Mouse (Mus musculus): ENCODE results near the gene Elf2. TPM values are rescaled to one million over a fixed set of nuclear protein-coding genes. Genes with fewer than 3 reads are reported as not detected.

Elf2 gene
- polyA plus RNA-seq, 2 experiments = 59.3 to 61.4 TPM

DNA sequence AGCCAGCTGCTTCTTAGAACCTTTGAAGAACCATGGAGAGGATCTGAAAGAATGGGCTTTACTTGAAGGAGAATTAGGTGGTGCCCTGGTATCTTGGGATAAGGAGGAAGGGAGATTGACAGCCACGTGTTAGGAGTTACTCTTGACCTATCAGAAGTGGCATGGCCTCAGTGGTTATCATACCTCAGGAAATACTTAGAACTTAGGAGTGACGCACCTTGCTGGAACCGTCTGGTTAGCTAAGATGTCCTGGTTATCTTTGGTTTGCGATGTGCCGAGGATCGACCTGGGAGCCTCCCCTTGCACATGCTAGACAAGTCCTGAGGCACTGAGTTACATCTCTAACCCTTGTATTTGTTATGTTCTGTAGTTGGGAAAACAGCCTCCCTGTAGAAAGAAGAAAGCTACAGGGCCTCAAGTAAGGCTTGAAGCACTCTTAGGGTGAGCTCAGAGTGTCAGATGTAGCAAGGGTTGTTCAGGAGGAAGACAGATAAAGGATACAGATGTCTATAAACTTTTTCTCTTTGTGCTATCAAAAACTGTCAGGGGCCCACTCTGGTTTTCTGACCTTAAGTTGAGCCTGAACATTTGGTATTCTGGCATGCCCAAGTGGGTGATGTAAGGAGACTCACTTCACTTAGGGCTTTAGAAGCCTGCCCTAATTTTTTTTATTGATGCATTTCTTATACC, 110.2 kb downstream of the Elf2 start:
- peaks cover 2% of the 10 kb centered on the region; the same call in 1 of the 2 replicates for H3K4me1 ChIP-seq (ENCODE audit: control insufficient read depth, insufficient read depth, low read length)
- no peaks in the 10 kb centered on the region for H3K9me3 ChIP-seq (ENCODE audit: control insufficient read depth, low read length)
- H3K27ac ChIP-seq (replicated peaks; ENCODE audit: low read depth, low read length) = no peak overlapping the region
- DNase-seq (ENCODE audit: low spot score) (no peak), ATAC-seq (ENCODE audit: low FRiP score, low read depth) (no peak)
- H3K36me3 ChIP-seq (ENCODE audit: control insufficient read depth, insufficient read depth, low read length) = no peaks in the 10 kb centered on the region
- WGBS = 92% methylated on average over 6 of the region's 6 CpGs
- no peak overlapping the region for H3K4me2 ChIP-seq (replicated peaks; ENCODE audit: low read depth, low read length, severe bottlenecking)
- H3K9ac ChIP-seq (ENCODE audit: low read depth, low read length, severe bottlenecking) = no peak overlapping the region
- no peak for TF ChIP-seq POLR2A (IDR thresholded peaks at IDR 0.05; ENCODE audit: borderline replicate concordance, extremely low read depth, insufficient read depth, insufficient read length)
- no peak overlapping the region for H3K4me3 ChIP-seq (replicated peaks; ENCODE audit: low read length)
- H3K27me3 ChIP-seq (ENCODE audit: control insufficient read depth, insufficient read depth, low read length) = no peaks in the 10 kb centered on the region

DNA sequence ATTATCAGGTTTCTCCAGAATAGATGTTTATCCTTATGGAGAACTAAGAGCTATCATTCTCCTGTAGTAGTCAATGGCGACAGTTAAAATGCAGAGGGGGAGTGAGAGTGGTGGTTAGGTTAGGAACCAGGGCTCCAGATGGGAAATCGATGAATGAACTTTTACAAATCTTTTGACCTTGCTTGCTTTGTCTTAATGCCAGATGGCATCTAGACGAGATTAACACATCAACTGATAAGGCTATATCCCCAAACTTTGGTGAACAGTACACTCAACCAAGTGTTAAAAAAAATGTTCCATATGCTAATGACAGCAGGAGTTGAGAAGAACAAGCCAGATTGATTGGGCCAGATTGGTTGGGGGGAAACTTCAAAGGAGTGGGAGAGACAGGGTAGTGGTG, 111.2 kb downstream of the Elf2 start:
- no peak for DNase-seq (ENCODE audit: low spot score)
- Histone ChIP-seq H3K4me1 (ENCODE audit: control insufficient read depth, insufficient read depth, low read length) (peaks cover 2% of the 10 kb centered on the region; the same call in 1 of the 2 replicates), H3K9me3 (ENCODE audit: control insufficient read depth, low read length) (no peaks in the 10 kb centered on the region), H3K36me3 (ENCODE audit: control insufficient read depth, insufficient read depth, low read length) (no peaks in the 10 kb centered on the region), H3K4me2 (replicated peaks; ENCODE audit: low read depth, low read length, severe bottlenecking) (no peak overlapping the region), H3K27ac (replicated peaks; ENCODE audit: low read depth, low read length) (no peak overlapping the region), H3K9ac (ENCODE audit: low read depth, low read length, severe bottlenecking) (no peak overlapping the region), H3K27me3 (ENCODE audit: control insufficient read depth, insufficient read depth, low read length) (no peaks in the 10 kb centered on the region), H3K4me3 (replicated peaks; ENCODE audit: low read length) (no peak overlapping the region)
- no peak for TF ChIP-seq POLR2A (IDR thresholded peaks at IDR 0.05; ENCODE audit: borderline replicate concordance, extremely low read depth, insufficient read depth, insufficient read length)
- 81% methylated on average over 3 of the region's 3 CpGs for WGBS
- no peak for ATAC-seq (ENCODE audit: low FRiP score, low read depth)

DNA sequence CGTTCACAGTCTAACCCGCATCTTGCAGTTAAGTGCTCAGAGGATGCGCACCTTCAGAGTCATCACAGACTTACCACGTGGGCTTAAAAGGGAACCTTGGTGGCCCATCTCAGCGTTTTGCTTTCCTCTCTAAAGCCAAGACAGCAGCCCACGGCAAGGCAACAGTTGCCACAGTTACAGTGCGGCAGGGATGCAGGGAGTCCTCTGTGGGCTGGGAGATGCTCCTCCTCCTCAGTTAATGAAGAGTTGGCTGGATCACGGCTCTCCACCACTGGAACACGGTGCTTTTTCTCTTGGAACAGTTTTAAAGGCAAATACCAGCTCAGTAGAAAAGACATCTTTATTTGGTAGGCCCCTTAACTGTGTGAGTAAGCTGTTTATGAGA, 111.7 kb downstream of the Elf2 start:
- H3K9ac ChIP-seq (ENCODE audit: low read depth, low read length, severe bottlenecking) = no peak overlapping the region
- H3K27ac ChIP-seq (replicated peaks; ENCODE audit: low read depth, low read length) = no peak overlapping the region
- ATAC-seq (ENCODE audit: low FRiP score, low read depth) (no peak), DNase-seq (ENCODE audit: low spot score) (no peak)
- TF ChIP-seq POLR2A (IDR thresholded peaks at IDR 0.05; ENCODE audit: borderline replicate concordance, extremely low read depth, insufficient read depth, insufficient read length) = no peak
- H3K27me3 ChIP-seq (ENCODE audit: control insufficient read depth, insufficient read depth, low read length) = no peaks in the 10 kb centered on the region
- H3K4me3 ChIP-seq (replicated peaks; ENCODE audit: low read length) = no peak overlapping the region
- H3K9me3 ChIP-seq (ENCODE audit: control insufficient read depth, low read length) = no peaks in the 10 kb centered on the region
- no peaks in the 10 kb centered on the region for H3K36me3 ChIP-seq (ENCODE audit: control insufficient read depth, insufficient read depth, low read length)
- H3K4me1 ChIP-seq (ENCODE audit: control insufficient read depth, insufficient read depth, low read length) = peaks cover 5% of the 10 kb centered on the region
- H3K4me2 ChIP-seq (replicated peaks; ENCODE audit: low read depth, low read length, severe bottlenecking) = no peak overlapping the region
- WGBS = 77% methylated on average over 9 of the region's 9 CpGs

DNA sequence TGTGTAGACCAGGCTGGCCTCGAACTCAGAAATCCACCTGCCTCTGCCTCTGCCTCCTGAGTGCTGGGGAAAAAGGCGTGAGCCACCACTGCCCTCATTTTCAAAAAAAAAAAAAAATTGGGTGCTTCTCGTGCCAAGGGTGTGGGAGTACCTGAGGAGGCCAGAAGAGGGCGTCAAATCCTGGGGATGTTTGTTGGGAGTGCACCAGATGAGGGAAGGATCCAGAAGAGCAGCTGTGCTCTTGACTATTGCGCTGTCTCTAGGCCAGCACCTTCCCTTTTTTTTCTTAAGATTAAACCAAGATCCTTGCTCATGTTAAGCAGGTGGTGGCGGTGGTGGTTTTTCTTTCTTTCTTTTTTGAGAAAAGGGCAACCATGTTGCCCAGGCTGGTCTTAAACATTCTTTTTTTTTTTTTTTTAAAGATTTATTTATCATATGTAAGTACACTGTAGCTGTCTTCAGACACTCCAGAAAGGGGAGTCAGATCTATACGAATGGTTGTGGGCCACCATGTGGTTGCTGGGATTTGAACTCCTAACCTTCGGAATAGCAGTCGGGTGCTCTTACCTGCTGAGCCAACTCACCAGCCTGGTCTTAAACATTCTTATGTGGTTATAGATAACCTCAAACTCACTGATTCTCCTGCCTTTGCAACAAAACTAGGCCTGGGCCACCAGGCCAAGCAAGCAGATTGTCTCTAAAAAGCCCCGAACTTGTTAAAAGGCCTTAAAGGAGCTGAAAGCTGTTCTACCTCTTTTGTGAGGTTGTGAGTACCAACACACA, 112.2 kb downstream of the Elf2 start:
- H3K27me3 ChIP-seq (ENCODE audit: control insufficient read depth, insufficient read depth, low read length) = no peaks in the 10 kb centered on the region
- no peak for DNase-seq (ENCODE audit: low spot score)
- H3K9ac ChIP-seq (ENCODE audit: low read depth, low read length, severe bottlenecking) = no peak overlapping the region
- 75% methylated on average over 10 of the region's 10 CpGs for WGBS
- no peak for TF ChIP-seq POLR2A (IDR thresholded peaks at IDR 0.05; ENCODE audit: borderline replicate concordance, extremely low read depth, insufficient read depth, insufficient read length)
- no peak for ATAC-seq (ENCODE audit: low FRiP score, low read depth)
- H3K4me1 ChIP-seq (ENCODE audit: control insufficient read depth, insufficient read depth, low read length) = peaks cover 7% of the 10 kb centered on the region; the same call in 1 of the 2 replicates
- H3K36me3 ChIP-seq (ENCODE audit: control insufficient read depth, insufficient read depth, low read length) = no peaks in the 10 kb centered on the region
- no peak overlapping the region for H3K4me2 ChIP-seq (replicated peaks; ENCODE audit: low read depth, low read length, severe bottlenecking)
- no peaks in the 10 kb centered on the region for H3K9me3 ChIP-seq (ENCODE audit: control insufficient read depth, low read length)
- no peak overlapping the region for H3K27ac ChIP-seq (replicated peaks; ENCODE audit: low read depth, low read length)
- no peak overlapping the region for H3K4me3 ChIP-seq (replicated peaks; ENCODE audit: low read length)

DNA sequence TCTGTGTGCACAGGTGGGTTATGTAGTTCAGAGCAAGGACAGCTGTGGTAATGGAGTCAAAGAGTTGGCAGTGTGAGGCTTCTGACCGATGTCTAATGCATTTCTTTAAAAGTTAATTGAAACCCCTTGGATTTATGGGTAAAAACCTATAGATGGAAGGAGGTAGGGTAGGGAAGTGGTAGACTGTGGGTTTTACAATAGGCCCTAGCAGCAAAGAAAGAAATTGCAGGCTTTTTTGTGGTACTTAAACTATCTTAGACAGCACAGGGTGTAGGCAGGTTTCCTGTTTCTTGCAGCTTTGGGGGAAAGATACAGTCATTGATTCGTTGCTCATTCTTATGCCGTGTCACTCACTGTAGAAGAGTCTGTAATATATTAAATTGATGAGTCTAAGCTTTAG, 113.9 kb downstream of the Elf2 start:
- H3K4me2 ChIP-seq (replicated peaks; ENCODE audit: low read depth, low read length, severe bottlenecking) = 0 out of 2 replicates have a peak overlapping the region, but pooled peaks have one; percentile 6

More for the DNA sequence above, 113.9 kb downstream of the Elf2 start:
- peaks cover 7% of the 10 kb centered on the region; the same call in 1 of the 2 replicates for H3K4me1 ChIP-seq (ENCODE audit: control insufficient read depth, insufficient read depth, low read length)
- no peak overlapping the region for H3K4me3 ChIP-seq (replicated peaks; ENCODE audit: low read length)
- H3K36me3 ChIP-seq (ENCODE audit: control insufficient read depth, insufficient read depth, low read length) = no peaks in the 10 kb centered on the region
- H3K27me3 ChIP-seq (ENCODE audit: control insufficient read depth, insufficient read depth, low read length) = no peaks in the 10 kb centered on the region
- TF ChIP-seq POLR2A (IDR thresholded peaks at IDR 0.05; ENCODE audit: borderline replicate concordance, extremely low read depth, insufficient read depth, insufficient read length) = no peak
- H3K9me3 ChIP-seq (ENCODE audit: control insufficient read depth, low read length) = no peaks in the 10 kb centered on the region
- no peak overlapping the region for H3K27ac ChIP-seq (replicated peaks; ENCODE audit: low read depth, low read length)
- no peak for ATAC-seq (ENCODE audit: low FRiP score, low read depth)
- 80% methylated on average over 3 of the region's 3 CpGs for WGBS
- DNase-seq (ENCODE audit: low spot score) = no peak
- H3K9ac ChIP-seq (ENCODE audit: low read depth, low read length, severe bottlenecking) = no peak overlapping the region

Data from limb, embryonic 14.5 days (tissue).